Mouse (Mus musculus): ENCODE measurements at regions not wholly inside any gene's neighbourhood (a gene's known extent, or its start where the extent isn't known, plus 50 kb on each side); places are given as distances from the start of the nearest gene placed in this dataset.

- DNase-seq (ENCODE audit: low read depth, low spot score), result no peak
Observed at GRCm38 (mm10) chr3:130940302-130940867, 169.9 kb upstream of the Lef1 start.

GRCm38 (mm10) chr3:130936980-130937379 is 173.3 kb upstream of the Lef1 start:
- DNase-seq (ENCODE audit: low read depth, low spot score), result no peak

GRCm38 (mm10) chr3:130936336-130936735 is 173.9 kb upstream of the Lef1 start:
- DNase-seq (ENCODE audit: low read depth, low spot score), result no peak

- no peak for DNase-seq (ENCODE audit: low read depth, low spot score)
Observed at GRCm38 (mm10) chr3:130935926-130936315, 174.3 kb upstream of the Lef1 start.

GRCm38 (mm10) chr3:130935302-130935925 is 174.9 kb upstream of the Lef1 start:
- DNase-seq (ENCODE audit: low read depth, low spot score), result no peak

GRCm38 (mm10) chr3:130932723-130933122 is 177.5 kb upstream of the Lef1 start:
- no peak for DNase-seq (ENCODE audit: low read depth, low spot score)

- no peak for DNase-seq (ENCODE audit: low read depth, low spot score)
Observed at GRCm38 (mm10) chr3:130932226-130932625, 178.0 kb upstream of the Lef1 start.

- no peak for DNase-seq (ENCODE audit: low read depth, low spot score)
Observed at GRCm38 (mm10) chr3:130925000-130925399, 185.3 kb upstream of the Lef1 start.

- no peak for DNase-seq (ENCODE audit: low read depth, low spot score)
Observed at GRCm38 (mm10) chr3:130923615-130923958, 186.7 kb upstream of the Lef1 start.

- DNase-seq (ENCODE audit: low read depth, low spot score), result no peak
Observed at GRCm38 (mm10) chr3:130922812-130923614, 187.3 kb upstream of the Lef1 start.

- DNase-seq (ENCODE audit: low read depth, low spot score), result no peak
Observed at GRCm38 (mm10) chr3:130921621-130922245, 188.5 kb upstream of the Lef1 start.

- DNase-seq (ENCODE audit: low read depth, low spot score), result no peak
Observed at GRCm38 (mm10) chr3:130913812-130914211, 183.6 kb upstream of the Rpl34 start.

- no peak for DNase-seq (ENCODE audit: low read depth, low spot score)
Observed at GRCm38 (mm10) chr3:130905101-130905500, 174.9 kb upstream of the Rpl34 start.

- DNase-seq (ENCODE audit: low read depth, low spot score), result no peak
Observed at GRCm38 (mm10) chr3:130903329-130903728, 173.1 kb upstream of the Rpl34 start.

- no peak for DNase-seq (ENCODE audit: low read depth, low spot score)
Observed at GRCm38 (mm10) chr3:130902376-130902775, 172.2 kb upstream of the Rpl34 start.

GRCm38 (mm10) chr3:130901343-130901742 is 171.1 kb upstream of the Rpl34 start:
- DNase-seq (ENCODE audit: low read depth, low spot score), result no peak

- no peak for DNase-seq (ENCODE audit: low read depth, low spot score)
Observed at GRCm38 (mm10) chr3:130900846-130901245, 170.6 kb upstream of the Rpl34 start.

GRCm38 (mm10) chr3:130900054-130900840 is 170.0 kb upstream of the Rpl34 start:
- DNase-seq (ENCODE audit: low read depth, low spot score), result no peak

- DNase-seq (ENCODE audit: low read depth, low spot score), result no peak
Observed at GRCm38 (mm10) chr3:130894168-130894814, 164.1 kb upstream of the Rpl34 start.

- DNase-seq (ENCODE audit: low read depth, low spot score), result peak; percentile 24
Observed at GRCm38 (mm10) chr3:130891310-130891709, 161.1 kb upstream of the Rpl34 start.

- no peak for DNase-seq (ENCODE audit: low read depth, low spot score)
Observed at GRCm38 (mm10) chr3:130888587-130888986, 158.4 kb upstream of the Rpl34 start.

All from ES-CJ7 (cell line).